Mouse (Mus musculus) ovary, postnatal 10 days (tissue): Measurements from ENCODE around the gene Elf3.
"Not testable (repeated sequence)": the region's sequence is repeated elsewhere in the genome, so short reads cannot be mapped to it uniquely, and the experiment has no call there.

Experiments
- DNase-seq: peaks from one replicate; pipeline ENCODE4 v3.0.0; 2022; ENCODE audit warnings: low spot score

Gene Elf3

DNA sequence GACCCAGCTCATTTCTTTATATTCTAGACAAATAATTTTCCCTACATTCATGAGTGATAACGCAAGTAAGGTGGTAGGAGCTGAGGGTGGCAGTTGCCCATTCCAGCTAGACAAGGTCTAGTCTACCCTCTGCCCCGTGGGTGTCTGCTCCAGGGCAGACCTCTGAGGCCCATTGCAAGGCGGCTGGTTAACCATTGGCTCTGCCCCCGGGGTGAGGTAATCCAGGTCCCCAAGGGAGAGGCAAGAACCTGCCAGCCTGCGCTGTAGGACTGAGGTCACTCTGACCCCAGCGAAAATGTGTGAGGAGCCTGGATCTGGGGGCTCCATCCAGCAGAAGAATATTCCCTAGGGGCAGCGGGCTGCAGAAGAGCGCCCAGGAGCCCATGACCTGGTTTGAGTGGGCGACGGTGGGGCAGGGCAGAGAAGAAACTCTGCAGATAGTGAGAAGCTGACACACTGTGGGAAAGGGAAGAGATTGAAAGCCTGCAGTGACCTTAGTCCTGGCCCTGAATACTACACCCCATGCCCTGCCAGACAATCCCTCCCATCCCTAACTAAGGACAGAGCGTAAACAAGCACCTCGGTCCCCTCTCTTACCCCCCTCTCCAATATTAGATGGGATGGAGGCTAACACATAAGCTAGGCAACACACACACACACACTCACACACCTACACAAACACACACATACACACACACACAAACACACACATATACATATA lies 21.1 kb downstream of the Elf3 start:
- DNase-seq, result no peak

GRCm38 (mm10) chr1:135234771-135235170 lies 23.6 kb downstream of the Elf3 start:
- DNase-seq, result no peak

GRCm38 (mm10) chr1:135233961-135234360 lies 24.4 kb downstream of the Elf3 start:
- DNase-seq, result no peak

DNA sequence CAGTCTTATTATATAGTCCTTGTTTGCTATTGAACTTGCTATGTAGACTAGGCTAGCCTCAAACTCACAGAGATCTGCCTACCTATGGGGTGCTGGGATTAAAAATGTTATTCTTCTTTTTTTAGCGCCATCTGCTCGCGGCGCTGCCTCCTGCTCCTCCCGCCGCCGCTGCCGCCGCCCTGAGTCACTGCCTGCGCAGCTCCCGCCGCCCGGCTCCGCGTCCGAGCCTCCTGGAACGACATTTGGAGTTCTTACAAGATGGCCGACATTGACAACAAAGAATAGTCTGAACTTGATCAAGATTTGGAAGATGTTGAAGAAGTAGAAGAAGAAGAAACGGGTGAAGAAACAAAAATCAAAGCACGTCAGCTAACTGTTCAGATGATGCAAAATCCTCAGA lies 26.5 kb downstream of the Elf3 start:
- not testable (repeated sequence) for DNase-seq

GRCm38 (mm10) chr1:135227339-135227950 lies 30.9 kb downstream of the Elf3 start:
- DNase-seq, result peak; percentile 33

DNA sequence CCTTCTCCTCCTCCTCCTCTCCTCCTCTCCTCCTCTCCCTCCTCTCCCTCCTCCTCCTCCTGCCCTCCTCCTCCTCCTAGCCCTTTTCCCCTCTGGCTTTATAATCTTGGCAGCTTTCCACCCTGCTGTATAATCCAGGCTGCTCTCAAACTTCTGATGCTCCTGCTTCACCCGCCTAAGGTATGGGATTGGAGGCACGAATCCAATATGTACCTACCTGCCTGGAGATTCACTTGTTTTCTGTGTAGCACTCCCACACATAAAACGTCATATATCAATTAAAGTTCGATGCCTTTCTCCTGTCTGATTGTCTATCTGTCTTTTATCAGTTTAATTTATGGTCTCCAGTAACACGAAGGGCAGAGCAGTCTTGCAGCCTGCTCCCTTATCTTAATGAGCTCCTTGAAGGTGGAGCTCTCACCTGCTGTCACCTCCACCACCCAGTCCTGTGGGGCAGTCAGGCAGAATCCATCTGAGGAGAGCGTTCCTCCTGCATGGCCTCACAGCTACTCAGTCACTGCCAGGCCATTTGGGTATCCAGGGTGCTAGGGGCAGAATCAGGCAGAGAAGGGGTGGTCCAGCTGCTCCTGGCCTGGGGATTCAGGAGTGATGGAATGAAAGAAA lies 33.3 kb downstream of the Elf3 start:
- DNase-seq, result no peak

DNA sequence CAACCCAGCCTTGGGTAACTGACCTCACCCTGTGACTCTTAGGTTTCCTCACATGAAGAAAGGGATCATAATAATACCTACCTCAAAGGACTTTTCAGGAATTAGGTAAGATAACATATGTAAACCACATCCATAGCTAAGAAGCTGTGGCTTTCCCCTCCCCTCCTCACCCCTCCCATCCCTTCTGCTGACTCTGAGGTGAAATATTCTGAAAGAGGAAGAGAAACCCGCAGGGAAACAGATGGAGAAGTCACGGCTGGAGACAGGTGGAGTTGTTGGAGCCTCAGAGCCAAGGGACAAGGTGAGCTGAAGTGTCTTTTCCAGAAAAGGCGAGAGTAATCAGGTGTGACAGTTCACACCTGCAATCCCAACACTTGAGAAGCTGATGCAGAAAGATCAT lies 34.2 kb downstream of the Elf3 start:
- DNase-seq, result no peak

- DNase-seq, result no peak
These were observed 40.6 kb downstream of the Elf3 start for GRCm38 (mm10) chr1:135217607-135218233.

GRCm38 (mm10) chr1:135213772-135214640 lies 44.4 kb downstream of the Elf3 start:
- DNase-seq, result no peak

- DNase-seq, result no peak
These were observed 47.9 kb downstream of the Elf3 start for GRCm38 (mm10) chr1:135210421-135210820.

DNA sequence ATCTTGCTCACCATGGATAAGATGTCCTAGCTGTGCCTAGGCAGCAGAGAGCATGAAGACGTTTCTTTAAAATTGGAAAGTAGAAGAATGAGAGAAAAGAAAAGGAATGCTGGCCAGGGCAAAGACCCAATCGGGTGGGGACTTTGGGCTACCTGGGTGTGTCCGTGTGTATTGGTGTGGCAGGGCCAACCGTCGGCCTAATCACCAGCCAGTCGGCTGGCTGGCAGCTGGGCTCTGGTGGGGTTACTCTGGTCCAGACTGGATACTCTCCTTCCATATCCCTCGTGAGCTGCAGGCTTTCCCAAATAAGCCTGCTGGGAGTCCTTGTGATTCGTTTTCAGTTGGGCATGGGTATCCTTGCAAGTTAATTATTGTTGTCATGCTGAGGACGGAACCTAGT lies 49.7 kb downstream of the Elf3 start:
- DNase-seq, result no peak

DNA sequence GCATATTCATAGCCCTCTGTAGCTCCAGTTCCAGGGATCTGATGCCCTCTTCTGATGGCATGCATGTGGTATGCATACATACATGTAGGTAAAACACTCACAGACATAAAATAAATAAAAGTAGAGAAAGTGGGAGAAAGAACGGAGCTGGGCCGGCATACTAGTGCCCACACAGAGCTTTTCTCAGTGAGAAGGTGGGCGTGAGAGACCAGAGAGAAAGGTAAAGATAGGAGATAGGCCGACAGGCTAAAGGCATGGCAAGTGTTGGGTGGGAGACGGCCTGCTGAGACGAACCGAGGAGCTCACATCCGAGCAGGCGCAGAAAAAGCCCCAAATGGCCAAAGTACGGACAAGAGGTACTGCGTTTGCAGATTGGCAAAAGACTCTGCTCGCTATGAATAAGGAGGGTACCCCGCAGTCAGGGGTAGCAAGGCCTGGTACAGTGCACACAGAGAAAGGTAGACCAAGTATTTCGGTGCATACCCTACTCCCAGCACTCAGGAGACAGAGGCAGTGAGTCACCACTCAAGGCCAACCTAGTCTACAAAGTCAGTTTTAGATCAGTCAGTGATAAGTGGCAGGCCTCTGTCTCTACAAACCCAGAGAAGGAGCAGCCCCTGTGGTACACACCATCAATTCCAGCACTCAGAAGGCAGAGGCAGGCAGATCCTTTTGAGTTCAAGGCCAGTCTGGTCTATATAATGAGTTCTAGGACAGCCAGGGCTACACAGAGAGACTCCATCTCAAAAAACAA lies 51.6 kb downstream of the Elf3 start:
- no peak for DNase-seq

GRCm38 (mm10) chr1:135205257-135205656 lies 53.1 kb downstream of the Elf3 start:
- no peak for DNase-seq

DNA sequence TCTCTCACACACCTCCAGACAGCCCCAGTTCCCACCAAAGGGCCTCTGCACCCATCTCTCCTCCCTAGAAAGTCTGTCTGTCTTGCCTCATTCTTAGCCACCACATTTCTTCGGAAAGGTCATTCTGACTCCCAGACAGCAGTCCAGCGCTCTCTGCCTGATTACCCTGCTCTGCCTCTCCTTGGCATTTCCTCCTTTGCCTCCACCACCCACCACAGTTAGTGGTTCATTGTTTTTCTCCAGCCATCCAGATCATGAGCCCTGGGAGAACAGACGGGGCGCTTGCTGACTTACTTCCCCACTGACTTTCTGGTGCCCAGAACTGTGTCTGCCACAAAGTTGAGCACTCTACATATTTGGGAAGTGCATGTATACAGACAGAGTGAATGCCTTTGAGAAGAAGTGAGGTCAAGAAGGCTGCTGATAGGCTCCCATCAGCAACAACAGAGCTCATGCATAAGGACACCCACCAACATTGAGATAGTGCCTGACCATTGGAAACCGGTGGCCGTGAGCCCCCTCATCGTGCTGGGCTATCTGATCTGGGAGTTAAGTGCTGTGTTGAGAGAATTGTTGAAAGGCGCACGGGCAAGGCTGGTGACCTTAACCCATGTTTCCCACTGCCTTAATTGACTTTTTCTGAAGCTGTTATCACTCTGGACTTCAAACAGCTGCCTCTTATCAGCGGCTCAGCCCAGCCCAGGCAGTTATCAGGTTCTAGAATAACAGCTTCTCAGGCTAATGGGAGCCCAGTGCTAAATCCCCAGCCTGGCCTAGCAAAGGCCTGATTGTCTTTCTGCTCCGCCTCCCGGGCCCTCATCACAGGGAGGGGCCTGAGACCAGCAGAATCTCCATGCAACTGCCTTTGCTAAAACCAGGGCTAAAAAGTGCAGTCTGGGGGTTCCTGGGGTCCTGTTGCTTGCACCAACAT lies 53.9 kb downstream of the Elf3 start:
- DNase-seq, result no peak
